Mouse (Mus musculus): ENCODE measurements around the gene Slc8a1.

GRCm38 (mm10) chr17:81677450-81677849 lies 60.7 kb downstream of the Slc8a1 start:
- TF ChIP-seq CTCF (IDR thresholded peaks at IDR 0.05; ENCODE audit: low read depth, low read length) (no peak), POLR2A (IDR thresholded peaks at IDR 0.05; ENCODE audit: extremely low read depth, insufficient read depth, low read length) (no peak)
